Mouse (Mus musculus): ENCODE results near the gene Msx2. TPM values are rescaled to one million over a fixed set of nuclear protein-coding genes. Genes with fewer than 3 reads are reported as not detected.

The Msx2 gene
- not detected for polyA plus RNA-seq (2014; fragmentation: Illumina TruSeq; extraction: RNeasy Lipid Tissue Mini Kit (QIAGEN cat#74804); ENCODE audit: low read depth, low replicate concordance)

GRCm38 (mm10) chr13:53472614-53473124, at the start of gene Msx2:
TSS of gene Msx2 (minus strand) at chr13:53473074.

Other genes starting within 250 kb of the Msx2 start
- not detected for gene Ror2, start 186.9 kb downstream of the Msx2 start, polyA plus RNA-seq (2014; fragmentation: Illumina TruSeq; extraction: RNeasy Lipid Tissue Mini Kit (QIAGEN cat#74804); ENCODE audit: low read depth, low replicate concordance)
- 18.2 TPM for gene Sptlc1, start 95.7 kb downstream of the Msx2 start, polyA plus RNA-seq (2014; fragmentation: Illumina TruSeq; extraction: RNeasy Lipid Tissue Mini Kit (QIAGEN cat#74804); ENCODE audit: low read depth, low replicate concordance)

Data from liver, adult 10 weeks (tissue).